Mouse (Mus musculus) cortical plate, adult 2 months (tissue): ENCODE results near the gene Acadvl.

Source experiments
- CTCF ChIP-seq: fragments of 200-500 bp; IDR thresholded peaks from 2 replicates; pipeline ENCODE4 v1.5.1; 2011; ENCODE audit warnings: mild to moderate bottlenecking, control low read depth, low read length; ENCODE audit not compliant: insufficient read depth; ENCODE audit errors: extremely low read depth
- POLR2A ChIP-seq: fragments of 200-500 bp; IDR thresholded peaks from 2 replicates; pipeline ENCODE4 v1.6.1; 2011; ENCODE audit warnings: mild to moderate bottlenecking, low read length, control low read depth; ENCODE audit not compliant: insufficient read depth; ENCODE audit errors: extremely low read depth

DNA sequence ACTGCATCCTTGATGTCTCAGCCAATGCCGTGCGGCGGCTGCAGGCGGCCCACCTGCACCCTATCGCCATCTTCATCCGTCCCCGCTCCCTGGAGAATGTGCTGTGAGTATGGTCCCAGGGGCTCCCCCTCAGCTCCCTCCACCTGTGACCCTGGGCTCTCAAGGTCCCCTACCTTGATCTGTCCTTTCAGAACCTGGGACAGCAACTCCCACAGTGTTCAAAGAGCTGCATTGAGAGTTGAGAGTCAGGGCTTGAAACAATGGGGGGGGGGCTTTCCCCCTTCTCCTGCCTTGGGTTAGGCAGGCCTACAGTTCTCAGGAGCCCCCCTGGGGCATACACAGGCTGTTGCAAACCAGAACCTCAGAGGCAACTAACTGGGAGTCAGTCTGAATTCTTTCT is 28.5 kb upstream of the Acadvl start:
- TF ChIP-seq CTCF (no peak), POLR2A (no peak)
